ENCODE assay signal across 18 mouse cellular contexts in genomic region chr4:134391636-134392035, GRCm38 (mm10). TPM values are rescaled to one million over a fixed set of nuclear protein-coding genes. Genes with fewer than 3 reads are reported as not detected.
"Had no signal": no experiment of that assay in that cellular context is flagged by ENCODE, and none has a peak within 500 bp of the region (broad histone marks: within the 10 kb centered on the region; RNA-seq: fewer than 3 reads in every experiment).

No protein-coding gene starts in this region.

- H3K36me3 ChIP-seq: neural tube, embryonic 13.5 days; neural tube, embryonic 15.5 days; stomach, embryonic 15.5 days had no signal

- H3K27ac ChIP-seq: neural tube, embryonic 13.5 days; neural tube, embryonic 15.5 days; stomach, embryonic 15.5 days; stomach, postnatal 0 days had no signal

- H3K27me3 ChIP-seq: neural tube, embryonic 13.5 days; neural tube, embryonic 15.5 days; stomach, embryonic 15.5 days had no signal

- H3K9me3 ChIP-seq: neural tube, embryonic 13.5 days; neural tube, embryonic 15.5 days; stomach, embryonic 15.5 days had no signal

- H3K4me2 ChIP-seq: neural tube, embryonic 13.5 days; neural tube, embryonic 15.5 days; stomach, embryonic 15.5 days had no signal

- H3K4me3 ChIP-seq: neural tube, embryonic 13.5 days; neural tube, embryonic 15.5 days; stomach, embryonic 15.5 days had no signal

- H3K9ac ChIP-seq: neural tube, embryonic 13.5 days; neural tube, embryonic 15.5 days; stomach, embryonic 15.5 days had no signal

- DNase-seq: retina, postnatal 1 day; right cerebral cortex, adult 18-20 months; right cerebral cortex, postnatal 14 days; right cerebral cortex, postnatal 25 days; right cerebral cortex, postnatal 4 days; spleen, adult 18-20 months; thymus, adult 18-20 months; thymus, adult 2 months; thymus, postnatal 14 days; thymus, postnatal 25 days; thymus, postnatal 36 days; thymus, postnatal 4 days had no signal

RNA-seq across cellular contexts. Expression of gene Slc30a2, which starts 48.7 kb away (rescaled TPM):
- total RNA-seq: neutrophil, adult 5-6 weeks had no signal
- polyA plus RNA-seq: stomach, embryonic 14.5 days had no signal
